Mouse (Mus musculus): ENCODE data around the gene Cab39.

DNA sequence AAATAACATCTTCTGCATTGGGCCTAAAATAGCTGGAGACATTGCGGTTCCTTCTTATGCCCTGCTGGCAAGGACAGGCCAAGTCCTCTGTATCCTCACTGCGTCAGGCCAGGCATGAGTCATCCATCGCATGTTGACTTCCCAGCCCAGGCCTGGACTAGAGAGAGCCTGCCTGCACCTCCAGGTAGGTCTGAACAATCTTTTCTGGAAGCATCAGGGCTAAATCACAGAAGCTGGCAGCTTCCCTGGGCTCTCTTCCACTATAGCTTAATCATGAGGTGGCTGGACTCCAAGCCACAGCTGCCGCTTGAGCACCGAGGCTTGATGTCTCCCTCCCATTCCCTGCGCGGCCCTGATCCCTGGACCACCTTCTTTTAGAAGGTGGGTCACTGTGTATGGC is 18.1 kb upstream of the Cab39 start:
- TF ChIP-seq CTCF (IDR thresholded peaks at IDR 0.05; ENCODE audit: borderline replicate concordance, control insufficient read depth, extremely low read depth, insufficient read depth, low read length, poor library complexity), result no peak
- TF ChIP-seq POLR2A (IDR thresholded peaks at IDR 0.05; ENCODE audit: control insufficient read depth, extremely low read depth, insufficient read depth, low read length, poor library complexity), result no peak
